Mouse (Mus musculus): Measurements from ENCODE around the gene Tfb2m.

DNA sequence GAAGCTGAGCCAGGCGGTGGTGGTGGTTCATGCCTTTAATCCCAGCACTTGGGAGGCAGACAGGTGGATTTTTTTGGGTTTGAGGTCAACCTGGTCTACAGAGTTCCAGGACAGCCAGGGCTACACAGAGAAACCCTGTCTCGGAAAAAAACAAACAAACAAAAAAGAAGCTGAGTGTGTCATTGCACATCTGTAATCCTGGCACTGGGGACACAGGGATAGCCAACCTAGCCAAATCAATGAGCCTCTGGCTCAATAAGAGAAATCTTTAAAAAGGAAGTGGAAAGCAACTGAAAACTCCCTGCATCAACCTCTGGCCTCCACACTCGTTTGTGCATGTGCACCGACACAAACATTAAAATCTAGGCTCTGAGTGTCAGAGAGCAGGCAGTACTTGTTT lies 25.6 kb upstream of the Tfb2m start:
- TF ChIP-seq POLR2A (IDR thresholded peaks at IDR 0.05; ENCODE audit: low read depth, low read length) (no peak), CTCF (conservative IDR thresholded peaks at IDR 0.05 in 1 of 2, IDR thresholded peaks at IDR 0.05 in 1 of 2; ENCODE audit: low read depth in 2 of 2, low read length in 2 of 2) (no peak), RCOR1 (conservative IDR thresholded peaks at IDR 0.05; ENCODE audit: low read depth, low read length) (no peak), MEF2A (IDR thresholded peaks at IDR 0.05; ENCODE audit: borderline replicate concordance, low read depth, low read length) (no peak)

Data from CH12.LX (cell line).